Mouse (Mus musculus): ENCODE results near the gene Kcnb1. TPM values are rescaled to one million over a fixed set of nuclear protein-coding genes. Genes with fewer than 3 reads are reported as not detected.
A peak's percentile ranks its signal among the peaks of the same experiment; 100 is the strongest.
"Not testable (repeated sequence)": the region's sequence is repeated elsewhere in the genome, so short reads cannot be mapped to it uniquely, and the experiment has no call there.

Kcnb1 gene
- polyA plus RNA-seq, 1 experiment from 2014 or later: 1.3 TPM

GRCm38 (mm10) chr2:167221159-167221845 is 31.3 kb upstream of the Kcnb1 start:
- 89% methylated on average over 13 of the region's 13 CpGs for WGBS
- no peak for ATAC-seq (ENCODE audit: low FRiP score, low read depth)

GRCm38 (mm10) chr2:167220736-167221135 is 30.8 kb upstream of the Kcnb1 start:
- Histone ChIP-seq H3K9ac (no peak overlapping the region), H3K9me3 (no peaks in the 10 kb centered on the region), H3K36me3 (no peaks in the 10 kb centered on the region), H3K27me3 (replicated peaks) (no peaks in the 10 kb centered on the region), H3K4me2 (replicated peaks) (no peak overlapping the region), H3K4me1 (no peaks in the 10 kb centered on the region), H3K27ac (no peak overlapping the region), H3K4me3 (no peak overlapping the region)
- 88% methylated on average over 5 of the region's 5 CpGs for WGBS
- no peak for ATAC-seq (ENCODE audit: low FRiP score, low read depth)

More at GRCm38 (mm10) chr2:167221159-167221845, 31.3 kb upstream of the Kcnb1 start:
- Histone ChIP-seq H3K9ac (no peak overlapping the region), H3K4me3 (no peak overlapping the region), H3K4me1 (no peaks in the 10 kb centered on the region), H3K4me2 (replicated peaks) (no peak overlapping the region), H3K27ac (no peak overlapping the region), H3K36me3 (no peaks in the 10 kb centered on the region), H3K27me3 (replicated peaks) (no peaks in the 10 kb centered on the region), H3K9me3 (no peaks in the 10 kb centered on the region)

- Histone ChIP-seq H3K9ac (no peak overlapping the region), H3K4me1 (no peaks in the 10 kb centered on the region), H3K27ac (no peak overlapping the region), H3K4me3 (no peak overlapping the region), H3K4me2 (replicated peaks) (no peak overlapping the region), H3K27me3 (replicated peaks) (no peaks in the 10 kb centered on the region), H3K36me3 (no peaks in the 10 kb centered on the region), H3K9me3 (no peaks in the 10 kb centered on the region)
- 57% methylated on average over 8 of the region's 8 CpGs for WGBS
- peak; percentile 33; the same call in 1 of the 2 replicates for ATAC-seq (ENCODE audit: low FRiP score, low read depth)
Measured at GRCm38 (mm10) chr2:167219154-167219775, 29.3 kb upstream of the Kcnb1 start.

- 95% methylated on average over 12 of the region's 12 CpGs for WGBS
- no peak overlapping the region for H3K4me2 ChIP-seq (replicated peaks)
- H3K27me3 ChIP-seq (replicated peaks): no peaks in the 10 kb centered on the region
- H3K9me3 ChIP-seq: no peaks in the 10 kb centered on the region
- H3K27ac ChIP-seq: no peak overlapping the region
- ATAC-seq (ENCODE audit: low FRiP score, low read depth): no peak
- H3K4me3 ChIP-seq: no peak overlapping the region
- no peaks in the 10 kb centered on the region for H3K36me3 ChIP-seq
- no peaks in the 10 kb centered on the region for H3K4me1 ChIP-seq
- H3K9ac ChIP-seq: no peak overlapping the region
Measured at GRCm38 (mm10) chr2:167213666-167214065, 23.7 kb upstream of the Kcnb1 start.

DNA sequence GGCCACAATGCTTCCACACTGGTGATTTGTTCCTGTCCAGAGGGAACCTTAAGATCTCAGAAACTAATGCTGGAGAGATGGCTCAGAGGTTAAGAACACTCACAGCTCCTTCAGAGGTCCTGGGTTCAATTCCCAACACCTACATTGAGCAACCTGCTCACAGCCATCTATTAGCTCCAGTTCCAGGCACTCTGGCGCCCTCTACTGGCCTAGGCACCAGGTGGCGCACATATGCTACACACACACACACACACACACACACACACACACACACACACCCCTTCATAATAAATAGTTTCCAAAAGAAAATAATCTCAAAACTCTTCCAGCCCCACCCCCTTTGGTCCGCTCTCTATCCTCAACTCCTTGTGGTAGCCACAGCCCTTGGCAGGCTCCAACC is 23.1 kb upstream of the Kcnb1 start:
- Histone ChIP-seq H3K9me3 (no peaks in the 10 kb centered on the region), H3K27ac (no peak overlapping the region), H3K27me3 (replicated peaks) (no peaks in the 10 kb centered on the region), H3K4me1 (no peaks in the 10 kb centered on the region), H3K9ac (no peak overlapping the region), H3K36me3 (no peaks in the 10 kb centered on the region), H3K4me3 (no peak overlapping the region), H3K4me2 (replicated peaks) (no peak overlapping the region)
- 91% methylated on average over 3 of the region's 3 CpGs for WGBS
- ATAC-seq (ENCODE audit: low FRiP score, low read depth): no peak

- Histone ChIP-seq H3K4me2 (replicated peaks) (no peak overlapping the region), H3K9me3 (no peaks in the 10 kb centered on the region), H3K4me1 (no peaks in the 10 kb centered on the region), H3K27me3 (replicated peaks) (no peaks in the 10 kb centered on the region), H3K9ac (no peak overlapping the region), H3K4me3 (no peak overlapping the region), H3K36me3 (no peaks in the 10 kb centered on the region), H3K27ac (no peak overlapping the region)
- 92% methylated on average over 6 of the region's 6 CpGs for WGBS
- ATAC-seq (ENCODE audit: low FRiP score, low read depth): no peak
Measured at GRCm38 (mm10) chr2:167212551-167212950, 22.6 kb upstream of the Kcnb1 start.

GRCm38 (mm10) chr2:167212089-167212488 is 22.1 kb upstream of the Kcnb1 start:
- Histone ChIP-seq H3K27ac (no peak overlapping the region), H3K4me1 (no peaks in the 10 kb centered on the region), H3K4me3 (no peak overlapping the region), H3K9me3 (no peaks in the 10 kb centered on the region), H3K9ac (no peak overlapping the region), H3K36me3 (no peaks in the 10 kb centered on the region), H3K4me2 (replicated peaks) (no peak overlapping the region), H3K27me3 (replicated peaks) (no peaks in the 10 kb centered on the region)
- 94% methylated on average over 3 of the region's 3 CpGs for WGBS
- no peak for ATAC-seq (ENCODE audit: low FRiP score, low read depth)

DNA sequence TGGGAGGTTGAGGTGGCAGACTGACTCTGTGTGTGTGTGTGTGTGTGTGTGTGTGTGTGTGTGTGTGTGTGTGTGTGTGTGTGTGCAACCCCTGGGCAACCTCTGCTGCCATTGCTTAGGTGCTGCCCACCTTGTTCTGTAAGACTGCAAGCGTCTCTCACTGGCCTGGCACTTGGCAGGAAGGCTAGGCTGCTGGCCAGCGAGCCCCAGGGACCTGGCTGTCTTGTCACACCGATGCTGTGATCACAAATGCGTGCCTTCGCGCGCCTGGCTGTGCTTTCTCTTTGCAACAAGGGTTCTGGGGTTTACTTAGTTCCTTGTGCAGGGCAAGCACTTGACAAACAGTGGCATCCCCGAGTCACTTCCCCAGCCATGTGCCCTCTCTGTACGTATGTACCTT is 19.9 kb upstream of the Kcnb1 start:
- H3K4me3 ChIP-seq: no peak overlapping the region
- H3K36me3 ChIP-seq: no peaks in the 10 kb centered on the region
- no peak overlapping the region for H3K4me2 ChIP-seq (replicated peaks)
- no peaks in the 10 kb centered on the region for H3K27me3 ChIP-seq (replicated peaks)
- H3K9ac ChIP-seq: no peak overlapping the region
- no peak overlapping the region for H3K27ac ChIP-seq
- no peaks in the 10 kb centered on the region for H3K9me3 ChIP-seq
- H3K4me1 ChIP-seq: no peaks in the 10 kb centered on the region
- WGBS: 91% methylated on average over 9 of the region's 9 CpGs
- ATAC-seq (ENCODE audit: low FRiP score, low read depth): no peak

DNA sequence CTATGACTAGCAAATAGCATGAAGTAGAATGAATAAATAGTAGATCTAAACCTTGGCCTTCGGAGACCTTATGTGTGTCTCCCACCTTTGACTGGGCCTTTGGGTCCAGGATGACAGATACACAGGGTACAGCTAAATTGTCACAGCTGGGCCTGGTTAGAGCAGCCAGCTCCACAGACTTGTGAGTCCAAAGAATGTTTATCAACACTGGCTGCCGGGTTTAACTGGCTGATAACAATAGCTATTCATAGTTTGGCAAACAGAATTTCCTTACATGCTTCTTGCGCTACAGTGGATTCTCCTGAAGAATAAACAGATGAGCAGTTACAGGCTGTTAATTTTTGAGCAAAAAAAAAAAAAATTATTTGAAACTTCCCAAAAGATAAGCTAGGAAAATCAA is 19.0 kb upstream of the Kcnb1 start:
- ATAC-seq (ENCODE audit: low FRiP score, low read depth): no peak

GRCm38 (mm10) chr2:167205918-167206629 is 16.1 kb upstream of the Kcnb1 start:
- no peak overlapping the region for H3K9ac ChIP-seq
- H3K27ac ChIP-seq: no peak overlapping the region
- no peaks in the 10 kb centered on the region for H3K9me3 ChIP-seq
- H3K4me1 ChIP-seq: peaks cover 12% of the 10 kb centered on the region
- no peak overlapping the region for H3K4me2 ChIP-seq (replicated peaks)
- ATAC-seq (ENCODE audit: low FRiP score, low read depth): no peak
- no peak overlapping the region for H3K4me3 ChIP-seq
- H3K27me3 ChIP-seq (replicated peaks): no peaks in the 10 kb centered on the region
- H3K36me3 ChIP-seq: no peaks in the 10 kb centered on the region
- 92% methylated on average over 18 of the region's 18 CpGs for WGBS

More for the DNA sequence above, 19.0 kb upstream of the Kcnb1 start:
- Histone ChIP-seq H3K9me3 (no peaks in the 10 kb centered on the region), H3K27ac (no peak overlapping the region), H3K9ac (no peak overlapping the region), H3K27me3 (replicated peaks) (no peaks in the 10 kb centered on the region), H3K36me3 (no peaks in the 10 kb centered on the region), H3K4me3 (no peak overlapping the region), H3K4me1 (no peaks in the 10 kb centered on the region), H3K4me2 (replicated peaks) (no peak overlapping the region)
- WGBS: 87% methylated on average over 3 of the region's 3 CpGs

GRCm38 (mm10) chr2:167204686-167205085 is 14.7 kb upstream of the Kcnb1 start:
- not testable (repeated sequence) for H3K9me3 ChIP-seq; H3K27ac ChIP-seq; H3K27me3 ChIP-seq (replicated peaks); H3K4me3 ChIP-seq; H3K36me3 ChIP-seq; ATAC-seq (ENCODE audit: low FRiP score, low read depth); H3K9ac ChIP-seq; H3K4me2 ChIP-seq (replicated peaks)
- WGBS: 85% methylated on average over 5 of the region's 5 CpGs
- H3K4me1 ChIP-seq: peaks cover 13% of the 10 kb centered on the region

DNA sequence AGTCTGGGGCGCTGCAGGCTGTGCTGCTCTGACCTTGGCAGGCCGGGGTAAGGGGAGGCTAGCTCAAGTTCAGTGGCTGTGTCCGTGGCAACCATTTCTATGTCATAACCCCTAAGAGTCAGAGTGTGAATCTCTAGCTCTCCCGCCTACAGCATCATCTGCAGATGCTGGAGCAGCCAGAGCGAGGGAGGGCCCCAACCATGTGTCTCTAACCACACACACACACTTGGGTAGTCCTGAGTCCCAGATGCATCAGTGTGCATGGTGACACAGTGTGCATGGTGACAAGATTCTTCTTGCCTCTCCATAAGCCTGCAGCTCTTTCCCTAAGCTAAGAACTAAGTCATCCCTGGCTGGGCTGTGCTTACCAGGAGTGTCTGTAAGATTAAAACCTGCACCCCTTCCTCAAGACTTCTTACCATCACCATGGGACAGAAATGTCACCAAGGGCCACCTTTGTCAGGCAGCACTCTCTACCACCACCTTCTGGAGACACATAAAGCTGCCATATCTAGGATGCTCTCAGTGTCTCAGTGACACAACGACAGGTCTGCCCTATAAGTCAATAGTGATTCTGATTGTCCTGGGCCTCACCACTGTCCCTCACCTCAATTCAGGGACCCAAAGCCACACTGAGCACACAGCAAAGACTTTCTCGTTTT is 13.7 kb upstream of the Kcnb1 start:
- H3K27me3 ChIP-seq (replicated peaks): no peaks in the 10 kb centered on the region
- H3K4me1 ChIP-seq: peaks cover 18% of the 10 kb centered on the region
- no peak overlapping the region for H3K4me2 ChIP-seq (replicated peaks)
- ATAC-seq (ENCODE audit: low FRiP score, low read depth): no peak
- 83% methylated on average over 7 of the region's 7 CpGs for WGBS
- H3K27ac ChIP-seq: no peak overlapping the region
- no peaks in the 10 kb centered on the region for H3K36me3 ChIP-seq
- H3K9me3 ChIP-seq: no peaks in the 10 kb centered on the region
- H3K4me3 ChIP-seq: no peak overlapping the region
- no peak overlapping the region for H3K9ac ChIP-seq

All from neural tube, embryonic 12.5 days (tissue).